Mouse (Mus musculus) small intestine, adult 2 months (tissue): ENCODE measurements around the gene Mpp2. TPM values are rescaled to one million over a fixed set of nuclear protein-coding genes. Genes with fewer than 3 reads are reported as not detected.

Experiments used
- H3K27ac ChIP-seq: fragments of 200-500 bp; 2 replicates; pipeline ENCODE4 v1.5.1; 2012; ENCODE audit warnings: low read depth, low read length, control low read depth, inconsistent platforms; ENCODE audit not compliant: insufficient read depth
- H3K27me3 ChIP-seq: fragments of 200-500 bp; 2 replicates; pipeline ENCODE4 v1.6.1; 2012; ENCODE audit warnings: mild to moderate bottlenecking, moderate library complexity, low read length, inconsistent platforms; ENCODE audit not compliant: control insufficient read depth, insufficient read depth
- H3K36me3 ChIP-seq: fragments of 200-500 bp; 2 replicates; pipeline ENCODE4 v1.6.1; 2012; ENCODE audit warnings: mild to moderate bottlenecking, low read length, control low read depth, inconsistent platforms; ENCODE audit not compliant: control insufficient read depth, insufficient read depth
- H3K4me1 ChIP-seq: fragments of 200-500 bp; 2 replicates; pipeline ENCODE4 v1.6.1; 2012; ENCODE audit warnings: low read length, inconsistent platforms, mixed read lengths; ENCODE audit not compliant: control insufficient read depth, insufficient read depth, insufficient read length
- H3K4me3 ChIP-seq: fragments of 200-500 bp; 2 replicates; pipeline ENCODE4 v1.5.1; 2012; ENCODE audit warnings: low read depth, mild to moderate bottlenecking, control low read depth, inconsistent platforms, low read length, moderate library complexity
- CTCF ChIP-seq: fragments of 200-500 bp; IDR thresholded peaks from 2 replicates; pipeline ENCODE4 v1.5.1; 2012; ENCODE audit warnings: low read depth, mild to moderate bottlenecking, control low read depth, inconsistent platforms, low read length, moderate library complexity, mixed read lengths; ENCODE audit not compliant: insufficient replicate concordance, insufficient read length; ENCODE audit errors: extremely low read depth
- POLR2A ChIP-seq: fragments of 200-500 bp; IDR thresholded peaks from 2 replicates; pipeline ENCODE4 v1.6.1; 2012; ENCODE audit warnings: low read depth, mild to moderate bottlenecking, control low read depth, inconsistent platforms, low read length, moderate library complexity
- WGBS: fragments of 180-500 bp; shearing (Covaris S2); methylation state at CpG from one replicate; pipeline ENCODE4 v1.1.7; 2018; 5-methylcytosine and 5-hydroxymethylcytosine counted together
- polyA plus RNA-seq: library from polyadenylated mRNA; depleted of rRNA; stranded (reverse); fragments of >200 nt; gene quantifications from 2 replicates; pipeline ENCODE4 v1.2.3, GENCODE M21; 2012

The Mpp2 gene
- polyA plus RNA-seq, 1 experiment = 1.2 TPM

GRCm38 (mm10) chr11:102023406-102023805 is 64.9 kb downstream of the Mpp2 start:
- Histone ChIP-seq H3K36me3 (no peaks in the 10 kb centered on the region), H3K4me3 (no peak overlapping the region), H3K4me1 (peaks cover 7% of the 10 kb centered on the region), H3K27me3 (0 out of 2 replicates have a peak, but pooled peaks cover 4% of the 10 kb centered on the region), H3K27ac (no peak overlapping the region)
- TF ChIP-seq POLR2A = no peak
- no peak for TF ChIP-seq CTCF
- 89% methylated on average over 13 of the region's 13 CpGs for WGBS

GRCm38 (mm10) chr11:102021196-102021595 is 67.1 kb downstream of the Mpp2 start:
- H3K27me3 ChIP-seq = 0 out of 2 replicates have a peak, but pooled peaks cover 4% of the 10 kb centered on the region
- TF ChIP-seq CTCF (no peak), POLR2A (no peak)
- whole genome bisulfite sequencing = 87% methylated on average over 5 of the region's 5 CpGs
- no peak overlapping the region for H3K27ac ChIP-seq
- H3K4me1 ChIP-seq = peaks cover 2% of the 10 kb centered on the region; the same call in 1 of the 2 replicates
- no peaks in the 10 kb centered on the region for H3K36me3 ChIP-seq
- no peak overlapping the region for H3K4me3 ChIP-seq

DNA sequence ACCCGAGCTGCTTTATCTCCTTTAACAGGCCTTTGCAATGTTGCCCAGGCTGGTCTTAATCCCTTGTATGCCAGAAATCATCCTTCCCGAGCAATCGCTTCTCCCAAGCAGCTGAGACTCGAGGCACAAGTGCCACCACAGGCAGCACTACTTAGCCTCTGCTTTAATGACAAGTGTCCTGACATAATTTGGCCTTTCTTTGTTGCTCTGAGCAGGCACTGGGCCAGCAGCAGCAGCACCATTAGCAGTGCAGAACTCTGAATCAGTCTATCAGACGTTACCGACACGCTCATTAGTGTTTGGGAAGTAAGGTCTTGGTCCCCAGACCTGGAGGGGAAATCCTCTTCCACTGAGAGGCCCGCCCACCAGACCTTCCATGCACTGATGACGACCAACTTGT is 68.6 kb downstream of the Mpp2 start:
- 82% methylated on average over 9 of the region's 9 CpGs for WGBS
- no peak overlapping the region for H3K27ac ChIP-seq
- no peak for TF ChIP-seq POLR2A
- no peak for TF ChIP-seq CTCF
- no peaks in the 10 kb centered on the region for H3K4me1 ChIP-seq
- H3K27me3 ChIP-seq = no peaks in the 10 kb centered on the region
- H3K36me3 ChIP-seq = no peaks in the 10 kb centered on the region
- H3K4me3 ChIP-seq = no peak overlapping the region

DNA sequence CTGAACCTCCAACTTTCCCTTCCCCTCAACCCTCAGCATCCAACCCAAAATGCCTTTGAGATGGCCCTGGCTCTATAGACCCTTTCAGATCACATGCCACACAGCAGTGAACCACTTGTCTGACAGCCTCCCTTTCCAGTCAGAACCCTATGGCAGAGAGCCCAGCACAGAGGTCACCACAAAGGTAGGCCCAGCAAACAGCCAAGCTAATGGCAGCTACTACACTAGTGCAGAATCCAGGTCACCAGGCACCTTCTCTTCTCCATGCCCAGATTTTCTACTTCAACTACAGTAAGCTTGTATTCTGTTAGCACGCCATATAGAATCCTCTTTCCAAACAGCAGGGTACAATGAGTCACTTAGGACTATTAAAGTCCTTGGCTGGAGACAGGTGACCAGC is 72.2 kb downstream of the Mpp2 start:
- WGBS = 89% methylated on average over 1 of the region's 1 CpGs
- no peak for TF ChIP-seq POLR2A
- no peak for TF ChIP-seq CTCF

DNA sequence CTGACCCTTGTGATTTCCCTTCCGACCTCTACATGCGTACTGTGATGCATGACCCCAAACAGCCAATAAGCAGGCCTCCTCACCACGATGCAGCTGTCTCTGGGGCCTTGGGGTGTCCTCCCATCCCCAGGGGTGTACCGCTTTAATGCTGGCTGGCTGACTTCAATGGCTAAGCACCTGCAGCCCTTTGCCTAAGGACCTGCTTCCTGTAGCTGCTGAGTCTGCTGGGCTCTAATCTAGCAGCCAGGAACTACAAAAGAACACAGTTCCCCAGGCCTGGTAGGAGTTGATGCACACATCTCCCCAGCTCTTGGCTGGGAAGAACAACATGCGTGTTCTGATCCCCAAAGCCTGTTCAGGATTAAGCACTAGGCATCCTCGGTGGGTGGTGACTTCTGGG is 72.8 kb downstream of the Mpp2 start:
- H3K4me1 ChIP-seq = no peaks in the 10 kb centered on the region
- H3K4me3 ChIP-seq = no peak overlapping the region
- TF ChIP-seq CTCF (no peak), POLR2A (no peak)
- H3K36me3 ChIP-seq = no peaks in the 10 kb centered on the region
- no peaks in the 10 kb centered on the region for H3K27me3 ChIP-seq
- WGBS = 80% methylated on average over 6 of the region's 6 CpGs
- H3K27ac ChIP-seq = no peak overlapping the region

More for the DNA sequence above, 72.2 kb downstream of the Mpp2 start:
- no peak overlapping the region for H3K27ac ChIP-seq
- no peak overlapping the region for H3K4me3 ChIP-seq
- no peaks in the 10 kb centered on the region for H3K4me1 ChIP-seq
- no peaks in the 10 kb centered on the region for H3K27me3 ChIP-seq
- H3K36me3 ChIP-seq = no peaks in the 10 kb centered on the region

- Histone ChIP-seq H3K27me3 (no peaks in the 10 kb centered on the region), H3K4me1 (peaks cover 5% of the 10 kb centered on the region; the same call in 1 of the 2 replicates), H3K27ac (no peak overlapping the region), H3K36me3 (no peaks in the 10 kb centered on the region), H3K4me3 (no peak overlapping the region)
- no peak for TF ChIP-seq CTCF
- 83% methylated on average over 8 of the region's 8 CpGs for WGBS
Observed at GRCm38 (mm10) chr11:102013201-102013600, 75.1 kb downstream of the Mpp2 start.

DNA sequence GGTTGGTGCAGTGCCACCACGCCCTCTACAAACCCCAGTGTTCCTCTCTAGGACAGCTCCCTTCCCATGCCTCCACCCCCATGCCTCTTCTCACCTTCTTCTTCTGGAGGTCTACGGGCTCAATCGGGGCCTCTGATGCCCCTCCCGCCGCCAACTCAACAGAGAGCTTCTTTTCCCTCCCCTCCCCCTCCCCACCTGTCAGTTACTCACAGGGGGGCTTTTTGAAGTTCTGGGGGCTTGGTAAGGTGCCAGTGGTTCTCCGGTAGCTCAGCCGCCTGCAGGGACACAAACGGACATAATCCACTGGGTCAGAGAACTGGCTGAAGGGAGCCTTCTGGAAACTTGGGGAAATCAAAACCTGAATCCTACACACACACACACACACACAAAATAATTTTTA is 76.8 kb downstream of the Mpp2 start:
- H3K4me3 ChIP-seq = no peak overlapping the region
- H3K27me3 ChIP-seq = no peaks in the 10 kb centered on the region
- H3K4me1 ChIP-seq = peaks cover 6% of the 10 kb centered on the region; the same call in 1 of the 2 replicates
- no peaks in the 10 kb centered on the region for H3K36me3 ChIP-seq
- TF ChIP-seq POLR2A (no peak), CTCF (no peak)
- H3K27ac ChIP-seq = no peak overlapping the region
- WGBS = 87% methylated on average over 8 of the region's 8 CpGs
